Mouse (Mus musculus) CD4-positive helper T cell, adult 2 months (primary cell): ENCODE data around the gene Tmem256.
A peak's percentile ranks its signal among the peaks of the same experiment; 100 is the strongest.
"Not testable (repeated sequence)": the region's sequence is repeated elsewhere in the genome, so short reads cannot be mapped to it uniquely, and the experiment has no call there.

Source experiments
- DNase-seq: peaks from one replicate; pipeline ENCODE4 v3.0.0-alpha.2; 2012; ENCODE audit warnings: low read depth, missing footprints, low spot score

Gene Tmem256

GRCm38 (mm10) chr11:69854680-69855079 lies 16.4 kb downstream of the Tmem256 start:
- no peak for DNase-seq

GRCm38 (mm10) chr11:69855347-69855746 lies 17.0 kb downstream of the Tmem256 start:
- DNase-seq, result peak; percentile 51

- no peak for DNase-seq
Observed at GRCm38 (mm10) chr11:69858113-69858998, 20.0 kb downstream of the Tmem256 start, which contains the start of gene Tnk1. Tnk1 (minus strand) TSS chr11:69858730.

- DNase-seq, result not testable (repeated sequence)
Observed at GRCm38 (mm10) chr11:69863729-69864128, 25.4 kb downstream of the Tmem256 start.

- DNase-seq, result no peak
Observed at GRCm38 (mm10) chr11:69864138-69864860, 26.0 kb downstream of the Tmem256 start.

GRCm38 (mm10) chr11:69865561-69865960 lies 27.2 kb downstream of the Tmem256 start:
- DNase-seq, result no peak

GRCm38 (mm10) chr11:69867335-69867734 lies 29.0 kb downstream of the Tmem256 start:
- DNase-seq, result no peak

- DNase-seq, result no peak
Observed at GRCm38 (mm10) chr11:69870289-69871069, 32.2 kb downstream of the Tmem256 start.

- DNase-seq, result no peak
Observed at GRCm38 (mm10) chr11:69871822-69872221, 33.5 kb downstream of the Tmem256 start.

GRCm38 (mm10) chr11:69872451-69872850 lies 34.1 kb downstream of the Tmem256 start:
- DNase-seq, result no peak

GRCm38 (mm10) chr11:69876186-69876585 lies 37.9 kb downstream of the Tmem256 start:
- peak; percentile 65 for DNase-seq

GRCm38 (mm10) chr11:69876867-69877266 lies 38.6 kb downstream of the Tmem256 start:
- DNase-seq, result peak; percentile 88

GRCm38 (mm10) chr11:69877878-69878277 lies 39.6 kb downstream of the Tmem256 start, which contains the start of gene Tmem95:
Tmem95 (minus strand) TSS chr11:69878018.
- no peak for DNase-seq

- no peak for DNase-seq
Observed at GRCm38 (mm10) chr11:69878399-69878798, 40.1 kb downstream of the Tmem256 start.

- no peak for DNase-seq
Observed at GRCm38 (mm10) chr11:69878952-69879351, 40.6 kb downstream of the Tmem256 start.

- DNase-seq, result no peak
Observed at GRCm38 (mm10) chr11:69879711-69880110, 41.4 kb downstream of the Tmem256 start.

GRCm38 (mm10) chr11:69880506-69880852 lies 42.2 kb downstream of the Tmem256 start:
- peak; percentile 79 for DNase-seq

- peak; percentile 79 for DNase-seq
Observed at GRCm38 (mm10) chr11:69880853-69881603, 42.7 kb downstream of the Tmem256 start, which contains the start of gene Kctd11. Kctd11 (minus strand) TSS chr11:69881406.

- no peak for DNase-seq
Observed at GRCm38 (mm10) chr11:69881787-69882670, 43.7 kb downstream of the Tmem256 start.

GRCm38 (mm10) chr11:69883066-69883465 lies 44.8 kb downstream of the Tmem256 start:
- DNase-seq, result peak; percentile 65
